Mouse (Mus musculus) ES-E14 (cell line): Measurements from ENCODE around the gene Golga2.

Experiments
- CHD2 ChIP-seq: IDR thresholded peaks from 2 replicates; pipeline ENCODE4 v1.6.1; 2014; ENCODE audit warnings: mild to moderate bottlenecking, low read depth, low read length, inconsistent platforms
- HCFC1 ChIP-seq: IDR thresholded peaks from 2 replicates; pipeline ENCODE4 v1.6.1; 2012; ENCODE audit warnings: low read length, inconsistent platforms, borderline replicate concordance; ENCODE audit not compliant: insufficient read depth
- MAFK ChIP-seq: IDR thresholded peaks from 2 replicates; pipeline ENCODE4 v1.6.1; 2014; ENCODE audit warnings: mild to moderate bottlenecking, low read depth, low read length, inconsistent platforms; ENCODE audit not compliant: insufficient read depth
- ZC3H11A ChIP-seq: IDR thresholded peaks from 2 replicates; pipeline ENCODE4 v1.6.1; 2012; ENCODE audit warnings: low read depth, mild to moderate bottlenecking, inconsistent platforms, low read length, borderline replicate concordance
- ZNF384 ChIP-seq: IDR thresholded peaks from 2 replicates; pipeline ENCODE4 v1.6.1; 2012; ENCODE audit warnings: low read depth, low read length, inconsistent platforms

GRCm38 (mm10) chr2:32314831-32315230 lies 27.6 kb downstream of the Golga2 start:
- no peak for TF ChIP-seq HCFC1
- TF ChIP-seq ZNF384 = no peak
- no peak for TF ChIP-seq MAFK
- TF ChIP-seq ZC3H11A = no peak
- no peak for TF ChIP-seq CHD2
